Mouse (Mus musculus): ENCODE measurements around the gene Ilk. TPM values are rescaled to one million over a fixed set of nuclear protein-coding genes. Genes with fewer than 3 reads are reported as not detected.

Gene Ilk
- total RNA-seq, 2 experiments from 2014 or later = 73.5 to 182 TPM

- ATAC-seq (replicated peaks; ENCODE audit: low FRiP score, poor library complexity, severe bottlenecking) = no peak
Measured at GRCm38 (mm10) chr7:105777797-105778552, 41.6 kb downstream of the Ilk start.

DNA sequence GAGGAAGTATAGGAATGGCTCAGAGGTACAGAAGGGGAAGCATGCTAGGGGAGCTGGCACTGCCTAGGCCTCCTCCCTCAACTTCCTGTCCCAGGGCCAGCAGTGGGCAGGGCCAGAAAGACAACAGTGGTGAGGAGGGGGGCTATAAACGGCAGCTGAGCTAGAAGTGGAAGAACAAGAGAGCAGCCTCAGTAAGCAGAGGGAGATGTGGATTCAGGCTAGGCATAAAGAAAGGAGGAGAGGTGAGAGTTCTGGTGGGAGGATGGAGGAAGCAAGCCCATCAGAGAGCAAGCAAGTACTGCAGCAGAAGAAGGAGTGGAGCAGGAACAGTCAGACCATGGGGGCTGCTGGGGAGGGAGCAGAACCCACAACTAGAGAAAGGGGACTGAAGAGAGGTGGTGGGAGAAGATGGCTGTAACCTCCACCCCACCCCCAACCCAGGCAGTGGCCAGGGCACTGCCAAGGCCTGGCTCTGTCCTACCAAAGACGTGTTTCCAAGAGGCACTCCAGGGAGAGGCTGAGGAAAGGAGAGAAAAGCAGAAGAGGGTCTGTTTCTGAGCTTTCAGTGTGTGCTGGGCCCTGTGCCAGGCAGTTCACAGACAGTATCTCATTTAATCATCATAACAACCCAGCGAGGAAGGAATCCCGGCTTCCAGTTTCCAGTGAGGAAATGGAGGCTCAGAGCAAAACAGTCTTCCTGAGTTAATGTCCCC is 42.3 kb downstream of the Ilk start:
- no peak for ATAC-seq (replicated peaks; ENCODE audit: low FRiP score, poor library complexity, severe bottlenecking)

DNA sequence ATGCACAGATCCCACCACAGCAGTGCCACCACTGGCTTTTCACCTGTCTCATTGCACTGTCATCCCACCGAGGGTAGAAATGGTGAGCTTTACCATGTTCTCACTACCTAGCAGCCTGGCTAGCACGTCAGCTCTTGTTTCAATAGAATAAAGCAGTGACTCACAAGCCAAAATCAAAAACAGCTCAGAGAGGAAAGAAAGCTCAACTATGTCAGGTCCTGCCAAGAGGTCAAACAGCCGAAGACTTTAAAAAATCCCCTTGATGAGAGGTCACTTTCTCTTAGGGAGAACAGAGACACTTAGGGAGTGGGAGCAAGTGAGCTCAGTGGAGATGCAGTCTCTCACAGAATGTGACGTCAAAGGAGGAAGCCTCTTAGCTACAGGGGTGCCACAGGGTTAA is 47.5 kb downstream of the Ilk start:
- no peak for ATAC-seq (replicated peaks; ENCODE audit: low FRiP score, poor library complexity, severe bottlenecking)

- no peak for ATAC-seq (replicated peaks; ENCODE audit: low FRiP score, poor library complexity, severe bottlenecking)
Measured at GRCm38 (mm10) chr7:105784556-105784955, 48.2 kb downstream of the Ilk start.

DNA sequence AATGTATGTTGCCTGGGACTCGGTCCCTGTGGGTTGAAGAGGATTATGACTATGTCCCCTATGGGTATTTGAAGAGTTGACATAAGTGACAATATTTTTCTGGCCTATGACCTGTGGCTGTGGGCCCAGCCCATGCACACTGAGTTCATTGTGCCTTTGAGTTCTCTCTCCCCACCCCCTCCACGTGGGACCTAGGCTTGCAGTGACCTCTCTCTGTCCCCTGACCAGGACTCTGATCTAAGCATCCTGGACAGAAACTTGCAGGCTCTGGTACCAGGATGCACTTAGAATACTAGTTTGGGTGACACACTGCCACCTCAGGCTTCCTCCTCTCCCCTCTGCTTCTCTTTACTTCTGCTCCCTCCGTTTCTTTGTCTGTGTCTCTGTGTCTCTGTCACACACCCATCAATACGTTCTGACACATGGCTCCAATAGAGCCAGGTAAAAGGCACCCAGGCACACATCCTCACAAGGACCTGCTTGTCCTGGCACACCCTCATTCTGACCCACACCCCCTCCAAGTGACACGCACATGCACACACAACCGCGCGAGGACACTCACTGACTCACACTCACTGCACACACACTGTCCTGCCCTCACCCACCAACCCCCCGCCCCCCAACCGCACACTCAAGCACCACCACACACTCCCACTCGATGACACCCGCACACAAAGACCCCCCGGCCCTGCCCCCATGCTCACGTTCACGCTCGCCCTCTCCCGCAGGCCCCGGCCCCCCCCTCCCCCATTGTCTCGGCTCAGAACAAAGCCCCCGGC is 50.3 kb downstream of the Ilk start:
- ATAC-seq (replicated peaks; ENCODE audit: low FRiP score, poor library complexity, severe bottlenecking) = no peak

DNA sequence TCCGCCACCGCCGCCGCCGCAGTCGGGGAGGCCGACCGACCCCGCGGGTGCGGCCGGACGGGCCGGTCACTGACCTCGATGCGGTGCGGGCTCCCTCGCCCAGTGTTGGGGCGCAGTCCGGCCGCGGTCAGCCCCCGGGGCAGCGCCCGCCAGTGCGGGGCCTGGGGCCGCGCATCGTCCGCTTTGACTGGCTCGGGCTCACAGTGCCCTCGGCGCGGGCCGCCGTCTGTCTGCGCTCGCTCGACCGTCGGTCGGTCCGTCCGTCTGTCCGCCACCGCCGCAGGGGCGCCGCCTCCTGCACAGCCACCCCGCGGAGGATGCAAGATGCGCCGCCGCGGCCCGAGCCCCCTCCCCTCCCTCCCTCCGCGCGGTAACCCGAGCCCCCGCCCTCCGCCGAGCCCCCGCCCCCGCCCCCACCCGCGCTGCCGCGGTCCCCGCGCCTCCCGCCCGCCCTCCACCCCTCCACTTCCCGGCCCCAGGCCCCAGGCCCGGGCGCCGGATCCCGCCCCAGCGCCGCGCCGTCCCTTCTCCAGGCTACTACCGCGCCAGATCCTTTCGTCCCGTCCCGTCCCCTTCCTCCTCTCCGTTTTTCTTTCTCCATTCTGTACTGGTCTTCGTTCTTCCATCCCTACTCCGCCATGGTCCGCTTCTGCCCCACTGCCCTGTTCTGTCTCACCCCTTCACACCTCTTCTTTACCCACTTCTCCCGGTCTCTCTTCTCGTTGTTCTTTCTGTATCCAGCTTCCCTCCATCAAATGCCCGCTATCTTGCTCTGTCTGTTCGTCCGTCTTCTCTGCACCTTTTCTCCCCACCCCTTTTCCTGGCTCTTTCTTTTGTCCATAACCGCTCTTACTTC is 51.1 kb downstream of the Ilk start, which contains the start of gene Dchs1:
Gene Dchs1 (minus strand): TSS at position 370 of the 856 bp plus-strand sequence.
- ATAC-seq (replicated peaks; ENCODE audit: low FRiP score, poor library complexity, severe bottlenecking) = no peak

GRCm38 (mm10) chr7:105791147-105791546 is 54.8 kb downstream of the Ilk start:
- ATAC-seq (replicated peaks; ENCODE audit: low FRiP score, poor library complexity, severe bottlenecking) = no peak

Other genes starting within 250 kb of the Ilk start
- 7.5 and 13.3 TPM in 2 replicates for gene Smpd1, start 182.2 kb upstream of the Ilk start, total RNA-seq (2015; ENCODE audit: low replicate concordance)
- 9.5 and 13.1 TPM in 2 replicates for gene Smpd1, start 182.2 kb upstream of the Ilk start, total RNA-seq (2017; ENCODE audit: low replicate concordance)
- gene Apbb1, start 154.9 kb upstream of the Ilk start, total RNA-seq (2015; ENCODE audit: low replicate concordance) = not detected in 2 replicates
- 7.3 TPM in 1 of 2 replicates, not detected in the other for gene Apbb1, start 154.9 kb upstream of the Ilk start, total RNA-seq (2017; ENCODE audit: low replicate concordance)
- gene Hpx, start 136.5 kb upstream of the Ilk start, total RNA-seq (2015; ENCODE audit: low replicate concordance) = not detected in 2 replicates
- gene Hpx, start 136.5 kb upstream of the Ilk start, total RNA-seq (2017; ENCODE audit: low replicate concordance) = not detected in 2 replicates
- 1.4 and 5.9 TPM in 2 replicates for gene Trim3, start 103.0 kb upstream of the Ilk start, total RNA-seq (2015; ENCODE audit: low replicate concordance)
- gene Trim3, start 103.0 kb upstream of the Ilk start, total RNA-seq (2017; ENCODE audit: low replicate concordance) = 1.4 TPM in 1 of 2 replicates, not detected in the other
- gene Timm10b, start 96.5 kb upstream of the Ilk start, total RNA-seq (2015; ENCODE audit: low replicate concordance) = 20.2 and 20.5 TPM in 2 replicates
- gene Timm10b, start 96.5 kb upstream of the Ilk start, total RNA-seq (2017; ENCODE audit: low replicate concordance) = 19.7 and 27.1 TPM in 2 replicates
- 5.0 and 20.2 TPM in 2 replicates for gene Arfip2, start 96.2 kb upstream of the Ilk start, total RNA-seq (2015; ENCODE audit: low replicate concordance)
- 5.9 TPM in 1 of 2 replicates, not detected in the other for gene Arfip2, start 96.2 kb upstream of the Ilk start, total RNA-seq (2017; ENCODE audit: low replicate concordance)
- gene Gm45799, start 96.0 kb upstream of the Ilk start, total RNA-seq (2015; ENCODE audit: low replicate concordance) = 1.8 TPM in 1 of 2 replicates, not detected in the other
- 3.9 TPM in 1 of 2 replicates, not detected in the other for gene Gm45799, start 96.0 kb upstream of the Ilk start, total RNA-seq (2017; ENCODE audit: low replicate concordance)
- gene Dnhd1, start 85.8 kb upstream of the Ilk start, total RNA-seq (2015; ENCODE audit: low replicate concordance) = not detected in 2 replicates
- 0.38 and 2.4 TPM in 2 replicates for gene Dnhd1, start 85.8 kb upstream of the Ilk start, total RNA-seq (2017; ENCODE audit: low replicate concordance)
- gene Rrp8, start 793 bp downstream of the Ilk start, total RNA-seq (2015; ENCODE audit: low replicate concordance) = 4.7 and 8.8 TPM in 2 replicates
- 3.8 and 7.8 TPM in 2 replicates for gene Rrp8, start 793 bp downstream of the Ilk start, total RNA-seq (2017; ENCODE audit: low replicate concordance)
- gene Taf10, start 7.8 kb downstream of the Ilk start, total RNA-seq (2015; ENCODE audit: low replicate concordance) = 121 and 145 TPM in 2 replicates
- gene Taf10, start 7.8 kb downstream of the Ilk start, total RNA-seq (2017; ENCODE audit: low replicate concordance) = 45.8 and 90.2 TPM in 2 replicates
- 61.2 and 72.8 TPM in 2 replicates for gene Tpp1, start 15.6 kb downstream of the Ilk start, total RNA-seq (2015; ENCODE audit: low replicate concordance)
- 35.4 and 38.4 TPM in 2 replicates for gene Tpp1, start 15.6 kb downstream of the Ilk start, total RNA-seq (2017; ENCODE audit: low replicate concordance)
- not detected in 2 replicates for gene Dchs1, start 51.1 kb downstream of the Ilk start, total RNA-seq (2015; ENCODE audit: low replicate concordance)
- not detected in 2 replicates for gene Dchs1, start 51.1 kb downstream of the Ilk start, total RNA-seq (2017; ENCODE audit: low replicate concordance)
- gene Mrpl17, start 74.5 kb downstream of the Ilk start, total RNA-seq (2015; ENCODE audit: low replicate concordance) = 27.8 and 38.1 TPM in 2 replicates
- gene Mrpl17, start 74.5 kb downstream of the Ilk start, total RNA-seq (2017; ENCODE audit: low replicate concordance) = 15.9 and 28.3 TPM in 2 replicates
- gene Gm4070, start 217.4 kb downstream of the Ilk start, total RNA-seq (2015; ENCODE audit: low replicate concordance) = 6.8 and 38.1 TPM in 2 replicates
- 3.5 and 17.1 TPM in 2 replicates for gene Gm4070, start 217.4 kb downstream of the Ilk start, total RNA-seq (2017; ENCODE audit: low replicate concordance)

Data from erythroid progenitor cell, adult 5-6 weeks (primary cell).